Mouse (Mus musculus) forebrain, embryonic 16.5 days (tissue): ENCODE measurements around the gene Coq7. TPM values are rescaled to one million over a fixed set of nuclear protein-coding genes. Genes with fewer than 3 reads are reported as not detected.
A peak's percentile ranks its signal among the peaks of the same experiment; 100 is the strongest.

ENCODE experiments used
- ATAC-seq: fragments of 200-750 bp; cut with Nextera tagmentation; 2 replicates; pipeline ENCODE4 v1.8.0; 2017; ENCODE audit warnings: mild to moderate bottlenecking, moderate library complexity
- H3K27ac ChIP-seq: fragments of 300-500 bp; sonication (generic); 2 replicates; pipeline ENCODE4 v1.5.1; 2014; ENCODE audit warnings: low read length, control low read depth
- H3K27me3 ChIP-seq: fragments of 300-500 bp; sonication (generic); replicated peaks from 2 replicates; pipeline ENCODE4 v1.6.1; 2014; ENCODE audit warnings: low read length; ENCODE audit not compliant: control insufficient read depth, insufficient read depth
- H3K36me3 ChIP-seq: fragments of 300-500 bp; sonication (generic); 2 replicates; pipeline ENCODE4 v1.6.1; 2014; ENCODE audit not compliant: control insufficient read depth, insufficient read depth
- H3K4me1 ChIP-seq: fragments of 300-500 bp; sonication (generic); replicated peaks from 2 replicates; pipeline ENCODE4 v1.6.1; 2014; ENCODE audit warnings: low read length; ENCODE audit not compliant: control insufficient read depth, insufficient read depth
- H3K4me2 ChIP-seq: fragments of 300-500 bp; sonication (generic); 2 replicates; pipeline ENCODE4 v1.6.1; 2014; ENCODE audit warnings: mild to moderate bottlenecking, low read length, control low read depth
- H3K4me3 ChIP-seq: fragments of 300-500 bp; sonication (generic); replicated peaks from 2 replicates; pipeline ENCODE4 v1.5.1; 2014; ENCODE audit warnings: mild to moderate bottlenecking, low read length, control low read depth
- H3K9ac ChIP-seq: fragments of 300-500 bp; sonication (generic); replicated peaks from 2 replicates; pipeline ENCODE4 v1.6.1; 2014; ENCODE audit warnings: low read depth, low read length, control low read depth
- H3K9me3 ChIP-seq: fragments of 300-500 bp; sonication (generic); 2 replicates; pipeline ENCODE4 v1.6.1; 2016; ENCODE audit warnings: low read length; ENCODE audit not compliant: control insufficient read depth
- WGBS: fragments of 180-500 bp; shearing (Covaris S2); extraction: QIAGEN DNeasy Blood & Tissue Kit; methylation state at CpG from one replicate; pipeline ENCODE4 v1.1.7; 2014; 5-methylcytosine and 5-hydroxymethylcytosine counted together
- polyA plus RNA-seq: library from polyadenylated mRNA; unstranded; fragments of >200 nt; fragmentation: Nextera tagmentation; extraction: Ambion mirVana; gene quantifications from 2 replicates; pipeline ENCODE4 v1.2.1, GENCODE M21; 2015

The Coq7 gene
- polyA plus RNA-seq, 1 experiment from 2014 or later: 78.2 TPM

DNA sequence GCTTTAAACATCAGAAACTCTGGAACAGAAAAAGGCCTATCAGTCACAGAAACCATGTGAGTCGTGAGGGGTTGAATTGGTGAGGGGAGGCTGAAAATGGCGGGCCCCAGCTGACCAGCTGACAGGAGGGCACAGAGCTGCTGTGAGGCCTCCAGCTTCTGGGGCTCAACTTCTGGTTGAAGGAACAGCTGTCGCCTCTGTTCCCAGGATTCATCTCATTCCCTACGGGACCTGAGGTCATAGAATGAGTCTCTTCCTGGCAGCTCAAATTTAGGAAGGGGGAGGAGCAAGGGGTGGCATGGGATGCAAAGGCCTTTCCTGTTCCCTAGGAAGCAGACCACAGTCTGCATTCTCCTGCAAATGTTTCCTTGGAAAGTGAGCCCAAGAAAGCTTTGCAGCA is 29.3 kb downstream of the Coq7 start:
- no peak overlapping the region for H3K27ac ChIP-seq
- no peaks in the 10 kb centered on the region for H3K36me3 ChIP-seq
- H3K4me3 ChIP-seq: no peak overlapping the region
- no peak overlapping the region for H3K9ac ChIP-seq
- no peak overlapping the region for H3K4me2 ChIP-seq
- H3K9me3 ChIP-seq: no peaks in the 10 kb centered on the region
- no peaks in the 10 kb centered on the region for H3K4me1 ChIP-seq
- 79% methylated on average over 4 of the region's 4 CpGs for WGBS
- ATAC-seq: no peak
- H3K27me3 ChIP-seq: no peaks in the 10 kb centered on the region

GRCm38 (mm10) chr7:118502333-118502732 is 30.8 kb downstream of the Coq7 start:
- H3K9ac ChIP-seq: no peak overlapping the region
- H3K4me2 ChIP-seq: no peak overlapping the region
- H3K27me3 ChIP-seq: no peaks in the 10 kb centered on the region
- 48% methylated on average over 8 of the region's 8 CpGs for WGBS
- H3K4me3 ChIP-seq: no peak overlapping the region
- H3K36me3 ChIP-seq: no peaks in the 10 kb centered on the region
- no peak overlapping the region for H3K27ac ChIP-seq
- H3K4me1 ChIP-seq: no peaks in the 10 kb centered on the region
- no peak for ATAC-seq
- no peaks in the 10 kb centered on the region for H3K9me3 ChIP-seq

- no peak overlapping the region for H3K4me3 ChIP-seq
- no peaks in the 10 kb centered on the region for H3K4me1 ChIP-seq
- H3K27me3 ChIP-seq: no peaks in the 10 kb centered on the region
- H3K4me2 ChIP-seq: no peak overlapping the region
- 75% methylated on average over 7 of the region's 7 CpGs for WGBS
- no peaks in the 10 kb centered on the region for H3K9me3 ChIP-seq
- no peak for ATAC-seq
- H3K36me3 ChIP-seq: no peaks in the 10 kb centered on the region
- no peak overlapping the region for H3K9ac ChIP-seq
- H3K27ac ChIP-seq: no peak overlapping the region
Measured at GRCm38 (mm10) chr7:118499784-118500435, 33.2 kb downstream of the Coq7 start.

DNA sequence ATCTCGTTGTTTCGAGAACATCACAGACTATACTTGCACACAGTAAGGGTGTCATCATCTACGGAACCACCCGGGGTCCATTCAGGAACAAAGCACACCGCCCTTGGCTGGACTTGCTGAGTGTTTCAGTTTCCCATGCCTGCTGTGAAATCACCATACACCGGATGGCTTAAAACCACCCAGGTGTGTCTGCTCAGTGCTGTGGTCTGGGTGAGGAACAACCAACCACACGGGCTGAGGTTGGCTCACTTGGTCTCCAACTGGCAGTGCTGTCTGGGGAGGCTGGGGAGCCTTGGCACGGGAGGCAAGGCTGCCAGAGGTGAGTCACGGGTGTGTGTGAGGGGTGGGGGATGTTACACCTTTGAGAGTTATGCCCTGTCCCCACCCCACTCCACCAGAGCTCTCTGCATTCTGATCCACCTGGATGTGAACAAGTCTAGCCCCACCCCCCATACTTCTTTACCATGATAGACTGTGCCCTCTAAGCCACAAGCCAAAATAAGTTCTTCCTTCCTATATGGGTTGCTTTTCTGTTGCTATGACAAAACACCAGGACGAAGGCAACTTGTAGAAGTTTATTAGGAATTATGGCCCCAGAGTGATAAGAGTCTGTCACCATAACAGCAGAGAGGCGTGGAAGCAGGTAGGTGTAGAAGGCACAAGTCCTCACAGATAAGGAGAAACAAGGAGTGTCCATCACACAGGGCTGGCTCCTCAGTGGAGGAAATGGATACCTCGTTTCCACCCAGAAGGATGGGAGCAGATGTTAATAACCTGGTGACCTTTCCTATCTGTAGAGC is 34.0 kb downstream of the Coq7 start:
- no peak overlapping the region for H3K27ac ChIP-seq
- H3K4me3 ChIP-seq: no peak overlapping the region
- H3K4me1 ChIP-seq: no peaks in the 10 kb centered on the region
- no peak for ATAC-seq
- 0 out of 2 replicates have a peak, but pooled peaks cover 4% of the 10 kb centered on the region for H3K27me3 ChIP-seq
- no peaks in the 10 kb centered on the region for H3K9me3 ChIP-seq
- no peak overlapping the region for H3K4me2 ChIP-seq
- no peaks in the 10 kb centered on the region for H3K36me3 ChIP-seq
- H3K9ac ChIP-seq: no peak overlapping the region
- 85% methylated on average over 12 of the region's 12 CpGs for WGBS

DNA sequence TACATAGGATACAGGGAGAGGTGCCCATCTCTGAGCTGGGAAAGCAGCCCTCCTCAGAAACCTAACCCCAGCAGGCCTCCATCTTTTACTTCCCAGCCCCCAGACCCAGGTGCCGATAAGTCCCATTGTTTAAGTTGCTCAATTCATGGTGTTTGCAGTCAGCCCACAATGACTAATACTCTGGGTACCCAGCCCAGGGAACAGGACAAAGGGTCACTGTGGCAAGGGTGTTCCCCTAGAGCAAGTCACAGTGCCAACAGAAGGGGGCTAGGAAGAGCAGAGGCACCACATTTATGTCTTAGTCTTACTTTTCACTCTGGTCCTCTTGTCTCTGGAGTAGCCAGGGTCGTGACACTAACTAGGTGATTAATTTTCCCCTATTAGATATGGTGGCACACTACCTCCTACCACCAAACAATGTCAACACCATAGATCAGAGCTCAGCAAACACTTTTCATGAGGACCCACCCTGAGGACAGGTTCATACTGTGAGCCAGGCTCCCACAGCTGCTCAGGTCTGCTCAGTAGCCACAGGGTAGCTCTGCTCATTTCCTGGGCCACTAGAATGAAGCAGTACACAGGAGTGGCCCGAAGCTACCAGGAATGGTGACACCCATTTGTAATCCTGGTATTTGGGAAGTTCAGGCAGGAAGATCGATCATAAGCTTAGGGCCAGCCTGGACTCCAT is 38.1 kb downstream of the Coq7 start:
- ATAC-seq: no peak
- H3K36me3 ChIP-seq: no peaks in the 10 kb centered on the region
- H3K4me1 ChIP-seq: peaks cover 10% of the 10 kb centered on the region; the same call in 1 of the 2 replicates
- H3K9me3 ChIP-seq: no peaks in the 10 kb centered on the region
- peaks cover 31% of the 10 kb centered on the region for H3K27me3 ChIP-seq
- no peak overlapping the region for H3K27ac ChIP-seq
- no peak overlapping the region for H3K4me3 ChIP-seq
- H3K9ac ChIP-seq: no peak overlapping the region
- H3K4me2 ChIP-seq: no peak overlapping the region
- 75% methylated on average over 4 of the region's 4 CpGs for WGBS

GRCm38 (mm10) chr7:118493892-118494291 is 39.3 kb downstream of the Coq7 start:
- Histone ChIP-seq H3K9ac (no peak overlapping the region), H3K4me2 (no peak overlapping the region), H3K36me3 (no peaks in the 10 kb centered on the region), H3K4me3 (no peak overlapping the region), H3K27me3 (peaks cover 42% of the 10 kb centered on the region), H3K4me1 (peaks cover 10% of the 10 kb centered on the region; the same call in 1 of the 2 replicates), H3K9me3 (no peaks in the 10 kb centered on the region), H3K27ac (no peak overlapping the region)
- 91% methylated on average over 9 of the region's 9 CpGs for WGBS
- no peak for ATAC-seq

- peak within 1 kb of the TSS; percentile 58 for H3K4me3 ChIP-seq
- peaks cover 10% of the 10 kb centered on the region; the same call in 1 of the 2 replicates for H3K4me1 ChIP-seq
- no peak within 1 kb of the TSS for H3K27ac ChIP-seq
- peaks cover 46% of the 10 kb centered on the region for H3K27me3 ChIP-seq
- H3K36me3 ChIP-seq: no peaks in the 10 kb centered on the region
- H3K4me2 ChIP-seq: peak within 1 kb of the TSS; percentile 93
- peak; percentile 78 for ATAC-seq
- no peaks in the 10 kb centered on the region for H3K9me3 ChIP-seq
- peak within 1 kb of the TSS; percentile 74 for H3K9ac ChIP-seq
- WGBS: under 1% methylated on average over 53 of the region's 55 CpGs
Measured at GRCm38 (mm10) chr7:118491431-118492147, 41.6 kb downstream of the Coq7 start, which contains the start of gene Itpripl2. Itpripl2 (minus strand) TSS chr7:118491975.

DNA sequence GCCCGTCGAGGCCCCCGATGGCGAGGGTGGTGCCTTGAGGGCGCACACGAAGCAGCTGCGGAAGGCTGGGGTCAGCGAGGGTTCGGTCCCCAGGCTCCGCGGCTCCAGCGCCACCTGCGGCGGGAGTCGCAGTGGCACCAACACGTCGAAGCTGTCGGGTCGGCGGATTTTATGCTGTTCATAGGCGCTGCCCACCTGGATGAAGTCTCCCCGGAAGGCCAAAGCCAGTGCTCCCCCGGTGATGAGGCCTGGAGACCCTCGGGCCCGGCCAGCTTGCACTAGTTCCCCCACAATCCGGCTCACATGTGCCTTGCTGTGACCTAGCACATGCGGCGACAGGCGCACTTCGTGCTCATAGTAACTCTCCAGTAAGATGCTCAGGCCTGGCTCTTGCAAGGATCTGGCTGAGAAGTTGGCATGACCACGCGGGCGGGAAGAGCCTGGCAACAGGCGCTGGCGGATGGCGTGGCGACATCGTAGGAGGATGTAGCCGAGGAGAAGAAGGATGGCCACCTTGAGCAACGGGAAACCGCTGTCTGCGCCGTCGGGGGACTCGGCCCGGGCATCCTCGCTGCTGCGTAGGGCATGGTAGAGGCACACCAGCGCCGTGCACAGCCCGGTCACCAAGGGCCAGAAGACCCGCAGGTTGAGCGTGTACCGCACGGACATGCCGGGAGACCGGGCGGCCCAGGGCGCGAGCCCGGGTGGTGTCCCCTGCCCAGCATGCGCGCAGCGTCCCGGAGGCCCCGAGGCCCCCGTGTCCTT is 42.3 kb downstream of the Coq7 start:
- Histone ChIP-seq H3K4me2 (peak overlapping the region; percentile 93), H3K27ac (no peak overlapping the region), H3K27me3 (peaks cover 46% of the 10 kb centered on the region), H3K36me3 (no peaks in the 10 kb centered on the region), H3K4me3 (peak overlapping the region; percentile 58), H3K9me3 (no peaks in the 10 kb centered on the region), H3K4me1 (peaks cover 10% of the 10 kb centered on the region; the same call in 1 of the 2 replicates), H3K9ac (peak overlapping the region; percentile 74)
- 2% methylated on average over 67 of the region's 67 CpGs for WGBS
- peak; percentile 58 for ATAC-seq
